Comparison of ENCODE assay signal across 8 mouse cellular contexts in the genomic region with DNA sequence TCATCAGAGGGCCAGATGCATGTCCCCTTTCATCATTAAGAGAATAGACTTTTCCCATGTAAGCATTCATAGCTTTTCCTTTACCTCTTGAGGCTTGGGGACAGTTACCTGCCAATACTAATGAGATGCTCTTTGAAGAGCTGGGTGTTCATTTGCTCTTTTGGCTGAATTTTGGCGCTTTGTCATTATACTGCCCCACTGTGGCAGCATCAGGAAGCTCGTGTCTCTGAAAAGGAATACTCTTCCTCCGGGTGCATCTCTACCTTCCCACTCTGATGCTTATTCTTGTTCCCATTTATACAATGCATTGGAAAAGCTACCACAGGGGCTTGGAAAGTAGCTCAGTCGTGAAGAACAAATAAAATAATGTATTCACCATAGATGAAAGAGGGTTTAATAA. TPM values are rescaled to one million over a fixed set of nuclear protein-coding genes. Genes with fewer than 3 reads are reported as not detected.
DNase-seq lines count a peak whose midpoint lies in the region; ATAC-seq and TF ChIP-seq lines count a peak whose summit lies in the region.

No protein-coding gene starts in this region.

- H3K36me3 ChIP-seq in forebrain, postnatal 0 days (ENCODE audit: insufficient read depth) = no peaks in the 10 kb centered on the region
- H3K36me3 ChIP-seq in forebrain, embryonic 16.5 days (ENCODE audit: control insufficient read depth, insufficient read depth) = no peaks in the 10 kb centered on the region
- H3K36me3 ChIP-seq in neural tube, embryonic 15.5 days = no peaks in the 10 kb centered on the region
- no peaks in the 10 kb centered on the region for H3K36me3 ChIP-seq in lung, embryonic 14.5 days (ENCODE audit: insufficient read depth)

- DNase-seq in forebrain, postnatal 0 days = peak; percentile 68
- DNase-seq in neural tube, embryonic 10.5 days (ENCODE audit: extremely low spot score, low spot score) = peak; percentile 37
- peak; percentile 11 for DNase-seq in c-Kit-positive CD71-positive TER-119-positive erythroid progenitor cells, embryonic 14.5 days (ENCODE audit: low spot score)
- peak; percentile 24 to 47 for DNase-seq in heart, postnatal 36 days
- DNase-seq in lung, embryonic 14.5 days = peak; percentile 60
- DNase-seq in spleen, postnatal 36 days (ENCODE audit: low spot score in 2 of 2) = no peak

- peak; percentile 76 for TF ChIP-seq CTCF in forebrain, postnatal 0 days (IDR thresholded peaks at IDR 0.05; ENCODE audit: low read depth)
- TF ChIP-seq CTCF in lung, embryonic 14.5 days (IDR thresholded peaks at IDR 0.05; ENCODE audit: low read depth) = peak; percentile 63

- intact Hi-C loops in heart, postnatal 36 days (cut with DNase I) = loop anchor here (2.0 kb wide), 1 partner anchor 27 kb away; no protein-coding TSS in a partner anchor

- no peak for ATAC-seq in forebrain, postnatal 0 days
- no peak for ATAC-seq in forebrain, embryonic 16.5 days
- ATAC-seq in neural tube, embryonic 15.5 days (ENCODE audit: low FRiP score) = no peak
- ATAC-seq in lung, embryonic 14.5 days (ENCODE audit: insufficient read depth) = no peak

- H3K27ac ChIP-seq in forebrain, postnatal 0 days (ENCODE audit: low read depth, low read length) = no peak overlapping the region
- H3K27ac ChIP-seq in forebrain, embryonic 16.5 days (ENCODE audit: low read length) = no peak overlapping the region
- H3K27ac ChIP-seq in neural tube, embryonic 15.5 days (replicated peaks) = no peak overlapping the region
- no peak overlapping the region for H3K27ac ChIP-seq in lung, embryonic 14.5 days (ENCODE audit: low read depth)

- 6% methylated on average over 4 of the region's 4 CpGs for WGBS in forebrain, postnatal 0 days
- 7% methylated on average over 4 of the region's 4 CpGs for WGBS in forebrain, embryonic 16.5 days
- 12% methylated on average over 4 of the region's 4 CpGs for whole genome bisulfite sequencing in neural tube, embryonic 15.5 days
- WGBS in lung, embryonic 14.5 days = 7% methylated on average over 4 of the region's 4 CpGs

- H3K4me1 ChIP-seq in forebrain, postnatal 0 days (ENCODE audit: insufficient read depth) = no peaks in the 10 kb centered on the region
- no peaks in the 10 kb centered on the region for H3K4me1 ChIP-seq in forebrain, embryonic 16.5 days (replicated peaks; ENCODE audit: control insufficient read depth, insufficient read depth, low read length)
- H3K4me1 ChIP-seq in neural tube, embryonic 15.5 days = no peaks in the 10 kb centered on the region
- no peaks in the 10 kb centered on the region for H3K4me1 ChIP-seq in lung, embryonic 14.5 days (ENCODE audit: insufficient read depth)

- no peak overlapping the region for H3K4me2 ChIP-seq in forebrain, postnatal 0 days (ENCODE audit: low read depth)
- no peak overlapping the region for H3K4me2 ChIP-seq in forebrain, embryonic 16.5 days (ENCODE audit: low read length)
- no peak overlapping the region for H3K4me2 ChIP-seq in neural tube, embryonic 15.5 days
- H3K4me2 ChIP-seq in lung, embryonic 14.5 days = no peak overlapping the region

- H3K27me3 ChIP-seq in forebrain, postnatal 0 days (ENCODE audit: insufficient read depth, low read length) = no peaks in the 10 kb centered on the region
- H3K27me3 ChIP-seq in forebrain, embryonic 16.5 days (replicated peaks; ENCODE audit: control insufficient read depth, insufficient read depth, low read length) = no peaks in the 10 kb centered on the region
- no peaks in the 10 kb centered on the region for H3K27me3 ChIP-seq in neural tube, embryonic 15.5 days (replicated peaks)
- no peaks in the 10 kb centered on the region for H3K27me3 ChIP-seq in lung, embryonic 14.5 days (ENCODE audit: insufficient read depth, low read length)

- H3K9ac ChIP-seq in forebrain, postnatal 0 days = no peak overlapping the region
- no peak overlapping the region for H3K9ac ChIP-seq in forebrain, embryonic 16.5 days (replicated peaks; ENCODE audit: low read depth, low read length)
- no peak overlapping the region for H3K9ac ChIP-seq in neural tube, embryonic 15.5 days (replicated peaks)
- no peak overlapping the region for H3K9ac ChIP-seq in lung, embryonic 14.5 days

- no peak overlapping the region for H3K4me3 ChIP-seq in forebrain, postnatal 0 days (ENCODE audit: low read depth, low read length)
- no peak overlapping the region for H3K4me3 ChIP-seq in forebrain, embryonic 16.5 days (replicated peaks; ENCODE audit: low read length)
- no peak overlapping the region for H3K4me3 ChIP-seq in neural tube, embryonic 15.5 days (replicated peaks)
- no peak overlapping the region for H3K4me3 ChIP-seq in lung, embryonic 14.5 days (ENCODE audit: low read depth, low read length)

- no peaks in the 10 kb centered on the region for H3K9me3 ChIP-seq in forebrain, postnatal 0 days (ENCODE audit: low read length)
- 0 out of 2 replicates have a peak, but pooled peaks cover 2% of the 10 kb centered on the region for H3K9me3 ChIP-seq in forebrain, embryonic 16.5 days (ENCODE audit: control insufficient read depth, low read length)
- no peaks in the 10 kb centered on the region for H3K9me3 ChIP-seq in neural tube, embryonic 15.5 days (replicated peaks)
- no peaks in the 10 kb centered on the region for H3K9me3 ChIP-seq in lung, embryonic 14.5 days (ENCODE audit: low read depth, low read length)

RNA-seq across cellular contexts. Expression of a gene that starts 30.3 kb away (rescaled TPM):
- 0.67 and 2.8 TPM in 2 replicates for total RNA-seq in forebrain, postnatal 0 days (2014; rRNA removed)
- polyA plus RNA-seq in forebrain, postnatal 0 days (2015; fragmentation: Nextera tagmentation; extraction: Ambion mirVana) = 0.34 and 1.2 TPM in 2 replicates
- polyA plus RNA-seq in forebrain, embryonic 16.5 days (2015; fragmentation: Nextera tagmentation; extraction: Ambion mirVana) = 1.6 and 3.3 TPM in 2 replicates
- polyA plus RNA-seq in neural tube, embryonic 15.5 days (2015; fragmentation: Nextera tagmentation; extraction: Ambion mirVana) = 0.99 and 3.8 TPM in 2 replicates
- 10 to 100 TPM; 35.9 to 45.6 TPM for total RNA-seq in heart, postnatal 36 days (2021)
- 4.5 and 4.8 TPM in 2 replicates for polyA plus RNA-seq in lung, embryonic 14.5 days (2014; fragmentation: Nextera tagmentation; extraction: Ambion mirVana)

RNA-seq across cellular contexts. Expression of a gene that starts 30.3 kb away (rescaled TPM):
- total RNA-seq in forebrain, postnatal 0 days (2014; rRNA removed) = 1.1 and 1.6 TPM in 2 replicates
- polyA plus RNA-seq in forebrain, postnatal 0 days (2015; fragmentation: Nextera tagmentation; extraction: Ambion mirVana) = 1.1 and 1.2 TPM in 2 replicates
- polyA plus RNA-seq in forebrain, embryonic 16.5 days (2015; fragmentation: Nextera tagmentation; extraction: Ambion mirVana) = 1.3 and 2.1 TPM in 2 replicates
- 0.29 and 0.98 TPM in 2 replicates for polyA plus RNA-seq in neural tube, embryonic 15.5 days (2015; fragmentation: Nextera tagmentation; extraction: Ambion mirVana)
- 1 to 10 TPM; 4.1 to 4.7 TPM for total RNA-seq in heart, postnatal 36 days (2021)
- polyA plus RNA-seq in lung, embryonic 14.5 days (2014; fragmentation: Nextera tagmentation; extraction: Ambion mirVana) = 1.4 and 1.8 TPM in 2 replicates

RNA-seq across cellular contexts. Expression of a gene that starts 53.3 kb away (rescaled TPM):
- total RNA-seq in forebrain, postnatal 0 days (2014; rRNA removed) = 25.1 and 33.4 TPM in 2 replicates
- 9.9 and 14.3 TPM in 2 replicates for polyA plus RNA-seq in forebrain, postnatal 0 days (2015; fragmentation: Nextera tagmentation; extraction: Ambion mirVana)
- 8.7 and 9.7 TPM in 2 replicates for polyA plus RNA-seq in forebrain, embryonic 16.5 days (2015; fragmentation: Nextera tagmentation; extraction: Ambion mirVana)
- polyA plus RNA-seq in neural tube, embryonic 15.5 days (2015; fragmentation: Nextera tagmentation; extraction: Ambion mirVana) = 16.0 and 16.7 TPM in 2 replicates
- 10 to 100 TPM; 23.0 to 32.4 TPM for total RNA-seq in heart, postnatal 36 days (2021)
- 31.9 and 38.2 TPM in 2 replicates for polyA plus RNA-seq in lung, embryonic 14.5 days (2014; fragmentation: Nextera tagmentation; extraction: Ambion mirVana)

Comparison
In these comparisons a context has a peak if more than half of its experiments do, and no peak if none do; other contexts are left out.
1. DNase-seq: peak in forebrain, postnatal 0 days (single experiment), neural tube, embryonic 10.5 days (single experiment), c-Kit-positive CD71-positive TER-119-positive erythroid progenitor cells, embryonic 14.5 days (single experiment), heart, postnatal 36 days (2 of 2) and lung, embryonic 14.5 days (single experiment); none in spleen, postnatal 36 days (0 of 2).